Mouse (Mus musculus) effector memory CD4-positive, alpha-beta T cell, adult 7 months (primary cell): Measurements from ENCODE around the gene Mrgpre. TPM values are rescaled to one million over a fixed set of nuclear protein-coding genes. Genes with fewer than 3 reads are reported as not detected.

Experiments used
- polyA plus RNA-seq: library from polyadenylated mRNA; unstranded; fragments of 100-300 nt; shearing (Covaris generic); gene quantifications from one replicate; pipeline ENCODE4 v1.2.1, GENCODE M21; 2017

Mrgpre gene
- not detected for polyA plus RNA-seq

GRCm38 (mm10) chr7:143783996-143784829 lies at the start of gene Mrgpre:
TSS of gene Mrgpre (minus strand) at chr7:143784500.

DNA sequence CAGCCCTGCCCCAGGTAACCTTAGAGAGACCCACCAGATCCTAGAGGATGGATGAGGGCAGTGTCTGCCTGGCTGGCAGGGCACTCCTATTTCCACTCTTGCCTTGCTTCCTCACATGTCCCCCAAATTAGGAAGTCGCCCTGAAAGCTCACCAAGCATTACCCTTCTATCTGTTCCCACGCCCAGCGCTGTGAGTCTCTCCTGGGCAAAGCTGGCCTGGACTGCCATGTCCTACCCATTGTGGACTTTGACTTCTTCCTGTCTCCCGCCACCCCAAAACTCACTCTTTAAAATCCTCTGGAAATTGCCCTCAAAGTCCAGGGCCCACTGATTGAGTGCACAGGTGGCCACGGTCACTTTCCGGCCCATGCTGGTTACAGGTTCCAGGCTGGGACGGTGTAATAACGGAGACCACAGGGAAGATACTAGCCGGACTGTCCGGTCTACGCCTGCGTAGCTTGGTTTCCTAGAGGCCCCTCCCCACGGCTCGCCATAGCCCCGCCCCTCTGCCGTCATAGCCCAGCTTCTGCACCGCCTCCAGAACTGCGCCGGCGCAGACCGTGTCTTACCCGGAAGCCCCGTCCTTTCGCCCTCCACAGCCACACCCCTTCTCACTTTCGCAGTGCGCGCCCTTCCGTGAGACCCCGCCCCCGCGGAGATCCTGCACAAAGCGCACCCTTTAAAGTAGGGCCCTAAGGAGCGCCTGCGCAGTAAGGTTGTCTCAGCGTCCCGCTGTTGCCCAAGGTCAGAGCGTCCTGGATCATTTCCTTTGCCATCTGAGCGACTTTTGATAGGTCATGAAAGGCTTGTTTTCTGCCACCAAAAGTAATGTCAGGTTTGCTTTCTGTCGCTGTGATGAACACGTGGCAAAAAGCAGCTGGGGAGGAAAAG lies 38.3 kb upstream of the Mrgpre start, which contains the start of the genes Nadsyn1 and Dhcr7:
Gene Nadsyn1, minus strand, starts transcription at position 475 of the 891 bp plus-strand sequence.
Gene Dhcr7, plus strand, starts transcription at position 771 of the 891 bp plus-strand sequence.

GRCm38 (mm10) chr7:143766893-143767292 lies 17.4 kb downstream of the Mrgpre start, which contains the start of gene Mrgprg:
TSS of gene Mrgprg (minus strand) at chr7:143766993.

GRCm38 (mm10) chr7:143756125-143757026 lies 27.9 kb downstream of the Mrgpre start, which contains the start of gene Osbpl5:
TSS of gene Osbpl5 (minus strand) at chr7:143756985.

Other genes starting within 250 kb of the Mrgpre start
- gene Nap1l4, start 235.4 kb downstream of the Mrgpre start, polyA plus RNA-seq: 292 TPM
- 40.0 TPM for gene Cars, start 184.4 kb downstream of the Mrgpre start, polyA plus RNA-seq
- 40.5 TPM for gene Tnfrsf26, start 155.8 kb downstream of the Mrgpre start, polyA plus RNA-seq
- 19.3 TPM for gene Tnfrsf22, start 134.8 kb downstream of the Mrgpre start, polyA plus RNA-seq
- gene Tnfrsf23, start 98.6 kb downstream of the Mrgpre start, polyA plus RNA-seq: 14.4 TPM
- gene Osbpl5, start 27.5 kb downstream of the Mrgpre start, polyA plus RNA-seq: 26.7 TPM
- not detected for gene Mrgprg, start 17.5 kb downstream of the Mrgpre start, polyA plus RNA-seq
- gene Nadsyn1, start 38.3 kb upstream of the Mrgpre start, polyA plus RNA-seq: 15.0 TPM
- 7.8 TPM for gene Dhcr7, start 38.6 kb upstream of the Mrgpre start, polyA plus RNA-seq
- gene Gm498, start 82.3 kb upstream of the Mrgpre start, polyA plus RNA-seq: 0.44 TPM
- gene Shank2, start 217.4 kb upstream of the Mrgpre start, polyA plus RNA-seq: 0.21 TPM